Mouse (Mus musculus) left cerebral cortex, postnatal 25 days (tissue): Measurements from ENCODE around the gene 1110051M20Rik. TPM values are rescaled to one million over a fixed set of nuclear protein-coding genes. Genes with fewer than 3 reads are reported as not detected.
A peak's percentile ranks its signal among the peaks of the same experiment; 100 is the strongest.

Experiments used
- DNase-seq, 2 experiments: peaks; one replicate each; pipeline ENCODE4 v3.0.0; 2022; ENCODE audit warnings: low spot score in 2 of 2, mixed read lengths in 1 of 2
- intact Hi-C: fragments of 180-260 bp; cut with DNase I; formaldehyde crosslinking; loops from one replicate; pipeline ENCODE4 v1.15.1; 2025
- total RNA-seq, 2 experiments: library from RNA; stranded (reverse); gene quantifications; 2 replicates each; pipeline ENCODE4 v1.2.3; 2021

Gene 1110051M20Rik
- total RNA-seq, 2 experiments from 2014 or later: 89.9 to 96.6 TPM

- DNase-seq: no peak
- intact Hi-C loops: no loop called here
Observed at GRCm38 (mm10) chr2:91322490-91322889, 122.0 kb downstream of the 1110051M20Rik start.

GRCm38 (mm10) chr2:91321923-91322322, 122.6 kb downstream of the 1110051M20Rik start:
- intact Hi-C loops: no loop called here
- DNase-seq: no peak

- intact Hi-C loops: no loop called here
Observed at GRCm38 (mm10) chr2:91320559-91321529, 123.7 kb downstream of the 1110051M20Rik start.

GRCm38 (mm10) chr2:91314184-91314583, 130.3 kb downstream of the 1110051M20Rik start:
- intact Hi-C loops: no loop called here
- no peak for DNase-seq

More at GRCm38 (mm10) chr2:91320559-91321529, 123.7 kb downstream of the 1110051M20Rik start:
- no peak for DNase-seq

GRCm38 (mm10) chr2:91312578-91313311, 131.8 kb downstream of the 1110051M20Rik start:
- intact Hi-C loops: no loop called here
- no peak for DNase-seq

GRCm38 (mm10) chr2:91309546-91309945, 135.0 kb downstream of the 1110051M20Rik start:
- intact Hi-C loops: no loop called here
- no peak for DNase-seq

GRCm38 (mm10) chr2:91308680-91309079, 135.8 kb downstream of the 1110051M20Rik start:
- intact Hi-C loops: no loop called here
- no peak for DNase-seq

GRCm38 (mm10) chr2:91306589-91306988, 137.9 kb downstream of the 1110051M20Rik start:
- DNase-seq: no peak
- intact Hi-C loops: no loop called here

- no peak for DNase-seq
- intact Hi-C loops: no loop called here
Observed at GRCm38 (mm10) chr2:91305926-91306325, 138.6 kb downstream of the 1110051M20Rik start.

GRCm38 (mm10) chr2:91302845-91303244, 141.7 kb downstream of the 1110051M20Rik start:
- peak in 1 of 2 experiments; percentile 72 for DNase-seq
- intact Hi-C loops: no loop called here

- intact Hi-C loops: no loop called here
Observed at GRCm38 (mm10) chr2:91301836-91302235, 142.7 kb downstream of the 1110051M20Rik start.

GRCm38 (mm10) chr2:91300784-91301183, 143.7 kb downstream of the 1110051M20Rik start:
- intact Hi-C loops: no loop called here
- DNase-seq: no peak

More at GRCm38 (mm10) chr2:91301836-91302235, 142.7 kb downstream of the 1110051M20Rik start:
- no peak for DNase-seq

- DNase-seq: no peak
- intact Hi-C loops: no loop called here
Observed at GRCm38 (mm10) chr2:91299156-91299555, 145.3 kb downstream of the 1110051M20Rik start.

GRCm38 (mm10) chr2:91295895-91296294, 148.6 kb downstream of the 1110051M20Rik start:
- intact Hi-C loops: no loop called here
- DNase-seq: no peak

GRCm38 (mm10) chr2:91294226-91294625, 150.3 kb downstream of the 1110051M20Rik start:
- DNase-seq: no peak
- intact Hi-C loops: no loop called here

GRCm38 (mm10) chr2:91291197-91292007, 153.1 kb downstream of the 1110051M20Rik start:
- intact Hi-C loops: no loop called here

GRCm38 (mm10) chr2:91287563-91287962, 156.9 kb downstream of the 1110051M20Rik start:
- intact Hi-C loops: no loop called here
- no peak for DNase-seq

More at GRCm38 (mm10) chr2:91291197-91292007, 153.1 kb downstream of the 1110051M20Rik start:
- peak in 1 of 2 experiments; percentile 42 for DNase-seq

- peak; percentile 76 to 82 for DNase-seq
- intact Hi-C loops: loop anchor here (1.0 kb wide), 1 partner anchor 195 kb away; no protein-coding TSS in a partner anchor
Observed at GRCm38 (mm10) chr2:91285885-91286505, 158.5 kb downstream of the 1110051M20Rik start.
